Mouse (Mus musculus) olfactory bulb, adult 2 months (tissue): Measurements from ENCODE around the gene Acap3.

Experiments
- CTCF ChIP-seq: fragments of 200-500 bp; IDR thresholded peaks from 2 replicates; pipeline ENCODE4 v1.5.1; 2012; ENCODE audit warnings: low read depth, mild to moderate bottlenecking, low read length, moderate library complexity; ENCODE audit not compliant: insufficient read depth
- POLR2A ChIP-seq: fragments of 200-500 bp; IDR thresholded peaks from 2 replicates; pipeline ENCODE4 v1.6.1; 2012; ENCODE audit warnings: mild to moderate bottlenecking, low read depth, low read length, moderate library complexity; ENCODE audit not compliant: insufficient read depth

GRCm38 (mm10) chr4:155947094-155947493 lies 55.5 kb downstream of the Acap3 start:
- no peak for TF ChIP-seq CTCF
- TF ChIP-seq POLR2A = no peak
